Mouse (Mus musculus) G1E (cell line): ENCODE data around the gene Chrm3. TPM values are rescaled to one million over a fixed set of nuclear protein-coding genes. Genes with fewer than 3 reads are reported as not detected.

Experiments used
- ATAC-seq: 2 replicates; pipeline ENCODE4 v1.8.0; 2016; ENCODE audit warnings: mild to moderate bottlenecking; ENCODE audit not compliant: insufficient number of reproducible peaks, poor library complexity, low FRiP score, severe bottlenecking; ENCODE audit errors: extremely low read depth
- DNase-seq: peaks from one replicate; pipeline ENCODE4 v3.0.0; 2012; ENCODE audit warnings: low spot score
- H3K27me3 ChIP-seq: 2 replicates; pipeline ENCODE4 v1.6.1; 2012; ENCODE audit warnings: mild to moderate bottlenecking, low read length, inconsistent platforms; ENCODE audit not compliant: insufficient read depth
- H3K36me3 ChIP-seq: replicated peaks from 2 replicates; pipeline ENCODE3; 2012; ENCODE audit warnings: mild to moderate bottlenecking, inconsistent platforms
- H3K4me1 ChIP-seq: 2 replicates; pipeline ENCODE4 v1.6.1; 2012; ENCODE audit warnings: low read depth, low read length, inconsistent platforms, mixed read lengths; ENCODE audit not compliant: insufficient read depth
- H3K4me3 ChIP-seq: 2 replicates; pipeline ENCODE4 v1.5.1; 2012; ENCODE audit warnings: low read depth, mild to moderate bottlenecking, inconsistent platforms, low read length, moderate library complexity, mixed read lengths
- H3K9me3 ChIP-seq: replicated peaks from 2 replicates; pipeline ENCODE4 v1.6.1; 2012; ENCODE audit warnings: inconsistent platforms
- CTCF ChIP-seq: IDR thresholded peaks from 2 replicates; pipeline ENCODE4 v1.5.1; 2012; ENCODE audit warnings: low read depth, low read length, inconsistent platforms, mixed read lengths
- GATA1 ChIP-seq: IDR thresholded peaks from 2 replicates; pipeline ENCODE4 v1.6.1; 2012; ENCODE audit warnings: borderline replicate concordance, low read length, inconsistent platforms, mixed read lengths
- GATA2 ChIP-seq: IDR thresholded peaks from 2 replicates; pipeline ENCODE4 v1.6.1; 2012; ENCODE audit warnings: low read depth, low read length, inconsistent platforms, borderline replicate concordance
- POLR2AphosphoS5 ChIP-seq: IDR thresholded peaks from 2 replicates; pipeline ENCODE4 v1.6.1; 2012; ENCODE audit warnings: low read depth, low read length, inconsistent platforms; ENCODE audit not compliant: insufficient replicate concordance
- TAL1 ChIP-seq: conservative IDR thresholded peaks from 2 replicates; pipeline ENCODE4 v1.6.1; 2012; ENCODE audit warnings: low read depth, low read length, inconsistent platforms, mixed read lengths
- polyA plus RNA-seq: library from polyadenylated mRNA; stranded (reverse); fragments of >175 nt; gene quantifications from 2 replicates; pipeline ENCODE4 v1.2.3, GENCODE M21; 2012
- total RNA-seq, 2 experiments: library from RNA; stranded (forward) in 1 of 2; stranded (reverse) in 1 of 2; fragments of 200-1000 nt in 1 of 2; fragments of >200 nt in 1 of 2; fragmentation: Nextera tagmentation in 1 of 2; gene quantifications; 2 replicates each; pipeline ENCODE4 v1.2.3; 2014 to 2017

The Chrm3 gene
- total and polyA plus RNA-seq, 3 experiments = 0.16 TPM; not detected in 2

DNA sequence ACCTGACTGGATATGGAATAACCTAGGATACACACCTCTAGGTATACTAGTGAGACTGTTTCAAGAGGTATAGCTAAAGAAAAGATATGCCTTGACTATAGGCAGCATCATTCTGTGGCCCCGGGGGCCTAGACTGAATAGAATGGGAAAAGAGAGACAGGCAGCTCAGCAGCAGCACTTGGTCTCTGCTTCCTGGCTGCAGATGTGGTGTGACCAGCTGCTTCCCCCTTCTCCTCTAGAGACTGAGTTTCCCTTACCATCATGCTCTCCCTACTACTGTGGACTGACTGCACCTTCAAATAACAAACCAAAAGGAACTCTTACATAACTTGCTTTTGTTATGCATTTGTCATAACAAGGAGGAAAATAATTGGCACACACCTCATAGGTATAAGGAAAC lies 430.0 kb downstream of the Chrm3 start:
- Histone ChIP-seq H3K36me3 (no peaks in the 10 kb centered on the region), H3K4me1 (no peaks in the 10 kb centered on the region), H3K27me3 (no peaks in the 10 kb centered on the region), H3K4me3 (no peak overlapping the region), H3K9me3 (no peaks in the 10 kb centered on the region)
- DNase-seq (no peak), ATAC-seq (no peak)
- TF ChIP-seq POLR2AphosphoS5 (no peak), TAL1 (no peak), CTCF (no peak), GATA2 (no peak), GATA1 (no peak)

DNA sequence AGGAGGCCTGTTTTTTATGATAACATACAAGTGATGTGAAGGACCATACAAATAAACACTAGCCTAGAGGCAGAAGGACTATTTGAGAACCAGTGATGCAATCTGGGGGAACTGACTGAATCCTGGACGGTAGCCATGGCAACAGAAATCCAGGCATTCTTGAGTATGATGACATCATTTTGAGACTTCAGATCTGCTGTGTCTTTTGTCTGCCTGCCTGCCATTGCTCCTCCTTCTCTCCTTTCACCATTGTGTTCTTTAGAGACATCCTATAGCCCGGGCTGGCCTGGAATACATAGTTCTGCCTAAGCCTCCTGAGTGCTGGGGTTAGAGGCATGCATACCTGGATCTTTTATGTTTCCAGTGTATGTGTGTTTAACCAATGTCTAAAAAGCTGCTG lies 430.7 kb downstream of the Chrm3 start:
- H3K4me1 ChIP-seq = no peaks in the 10 kb centered on the region
- no peaks in the 10 kb centered on the region for H3K36me3 ChIP-seq
- ATAC-seq = no peak
- DNase-seq = no peak
- TF ChIP-seq POLR2AphosphoS5 = no peak
- no peak for TF ChIP-seq CTCF
- TF ChIP-seq TAL1 = no peak
- H3K9me3 ChIP-seq = no peaks in the 10 kb centered on the region
- no peaks in the 10 kb centered on the region for H3K27me3 ChIP-seq
- no peak overlapping the region for H3K4me3 ChIP-seq

GRCm38 (mm10) chr13:9921150-9921549 lies 439.5 kb downstream of the Chrm3 start:
- ATAC-seq (no peak), DNase-seq (no peak)
- Histone ChIP-seq H3K36me3 (no peaks in the 10 kb centered on the region), H3K4me1 (no peaks in the 10 kb centered on the region), H3K9me3 (0 out of 2 replicates have a peak, but pooled peaks cover 3% of the 10 kb centered on the region), H3K27me3 (no peaks in the 10 kb centered on the region), H3K4me3 (no peak overlapping the region)
- TF ChIP-seq CTCF (no peak), POLR2AphosphoS5 (no peak), TAL1 (no peak), GATA1 (no peak), GATA2 (no peak)

- Histone ChIP-seq H3K36me3 (no peaks in the 10 kb centered on the region), H3K4me1 (no peaks in the 10 kb centered on the region), H3K9me3 (no peaks in the 10 kb centered on the region), H3K27me3 (no peaks in the 10 kb centered on the region; the same call in 1 of the 2 replicates), H3K4me3 (no peak overlapping the region)
- TF ChIP-seq CTCF (no peak), GATA2 (no peak), GATA1 (no peak), TAL1 (no peak), POLR2AphosphoS5 (no peak)
- DNase-seq (no peak), ATAC-seq (no peak)
Observed at GRCm38 (mm10) chr13:9912697-9913096, 447.9 kb downstream of the Chrm3 start.

GRCm38 (mm10) chr13:9908707-9909106 lies 451.9 kb downstream of the Chrm3 start:
- DNase-seq (no peak), ATAC-seq (no peak)
- TF ChIP-seq GATA2 (no peak), TAL1 (no peak), CTCF (no peak), POLR2AphosphoS5 (no peak), GATA1 (no peak)
- Histone ChIP-seq H3K4me1 (no peaks in the 10 kb centered on the region), H3K4me3 (no peak overlapping the region), H3K9me3 (no peaks in the 10 kb centered on the region), H3K27me3 (no peaks in the 10 kb centered on the region; the same call in 1 of the 2 replicates), H3K36me3 (no peaks in the 10 kb centered on the region)

GRCm38 (mm10) chr13:9907202-9907601 lies 453.4 kb downstream of the Chrm3 start:
- Histone ChIP-seq H3K36me3 (no peaks in the 10 kb centered on the region), H3K9me3 (no peaks in the 10 kb centered on the region), H3K4me1 (no peaks in the 10 kb centered on the region), H3K4me3 (no peak overlapping the region), H3K27me3 (peaks cover 3% of the 10 kb centered on the region; the same call in 1 of the 2 replicates)
- no peak for DNase-seq
- TF ChIP-seq TAL1 = no peak
- no peak for TF ChIP-seq POLR2AphosphoS5
- TF ChIP-seq CTCF = no peak
- TF ChIP-seq GATA2 = no peak
- no peak for TF ChIP-seq GATA1
- no peak for ATAC-seq
